Mouse (Mus musculus) embryonic facial prominence, embryonic 15.5 days (tissue): ENCODE measurements around the gene Syt7. TPM values are rescaled to one million over a fixed set of nuclear protein-coding genes. Genes with fewer than 3 reads are reported as not detected.

Experiments used
- ATAC-seq: fragments of 200-750 bp; cut with Nextera tagmentation; 2 replicates; pipeline ENCODE4 v1.8.0; 2017; ENCODE audit warnings: low read depth, moderate TSS enrichment; ENCODE audit not compliant: insufficient number of reproducible peaks, low FRiP score, low TSS enrichment
- H3K27ac ChIP-seq: fragments of 300-500 bp; sonication (generic); replicated peaks from 2 replicates; pipeline ENCODE4 v1.5.1; 2015; ENCODE audit warnings: mild to moderate bottlenecking, inconsistent platforms
- H3K27me3 ChIP-seq: fragments of 300-500 bp; sonication (generic); 2 replicates; pipeline ENCODE4 v1.6.1; 2015; ENCODE audit warnings: inconsistent platforms
- H3K36me3 ChIP-seq: fragments of 300-500 bp; sonication (generic); 2 replicates; pipeline ENCODE4 v1.6.1; 2015; ENCODE audit warnings: mild to moderate bottlenecking, inconsistent platforms
- H3K4me1 ChIP-seq: fragments of 300-500 bp; sonication (generic); 2 replicates; pipeline ENCODE4 v1.6.1; 2015; ENCODE audit warnings: inconsistent platforms
- H3K4me2 ChIP-seq: fragments of 300-500 bp; sonication (generic); replicated peaks from 2 replicates; pipeline ENCODE4 v1.6.1; 2015; ENCODE audit warnings: mild to moderate bottlenecking, inconsistent platforms
- H3K4me3 ChIP-seq: fragments of 300-500 bp; sonication (generic); replicated peaks from 2 replicates; pipeline ENCODE4 v1.5.1; 2015; ENCODE audit warnings: mild to moderate bottlenecking, inconsistent platforms
- H3K9ac ChIP-seq: fragments of 300-500 bp; sonication (generic); 2 replicates; pipeline ENCODE4 v1.6.1; 2015; ENCODE audit warnings: inconsistent platforms
- H3K9me3 ChIP-seq: fragments of 300-500 bp; sonication (generic); replicated peaks from 2 replicates; pipeline ENCODE4 v1.6.1; 2016; ENCODE audit warnings: inconsistent platforms
- WGBS: fragments of 180-500 bp; shearing (Covaris S2); methylation state at CpG from one replicate; pipeline ENCODE4 v1.1.7; 2015; 5-methylcytosine and 5-hydroxymethylcytosine counted together
- polyA plus RNA-seq: library from polyadenylated mRNA; unstranded; fragments of >200 nt; fragmentation: Nextera tagmentation; extraction: Ambion mirVana; gene quantifications from 2 replicates; pipeline ENCODE4 v1.2.1, GENCODE M21; 2015

Gene Syt7
- polyA plus RNA-seq, 1 experiment from 2014 or later, result 1.1 TPM

GRCm38 (mm10) chr19:10403593-10404380, 14.9 kb downstream of the Syt7 start:
- Histone ChIP-seq H3K4me2 (no peak overlapping the region), H3K4me3 (no peak overlapping the region), H3K27ac (no peak overlapping the region), H3K4me1 (no peaks in the 10 kb centered on the region), H3K27me3 (no peaks in the 10 kb centered on the region), H3K9me3 (no peaks in the 10 kb centered on the region), H3K36me3 (no peaks in the 10 kb centered on the region), H3K9ac (no peak overlapping the region)
- ATAC-seq, result no peak
- WGBS, result 78% methylated on average over 10 of the region's 10 CpGs

GRCm38 (mm10) chr19:10404424-10404823, 15.5 kb downstream of the Syt7 start:
- no peaks in the 10 kb centered on the region for H3K4me1 ChIP-seq
- ATAC-seq, result no peak
- H3K9me3 ChIP-seq, result no peaks in the 10 kb centered on the region
- H3K4me2 ChIP-seq, result no peak overlapping the region
- H3K27ac ChIP-seq, result no peak overlapping the region
- H3K36me3 ChIP-seq, result no peaks in the 10 kb centered on the region
- H3K27me3 ChIP-seq, result no peaks in the 10 kb centered on the region
- no peak overlapping the region for H3K4me3 ChIP-seq
- WGBS, result 74% methylated on average over 10 of the region's 10 CpGs
- H3K9ac ChIP-seq, result no peak overlapping the region

GRCm38 (mm10) chr19:10404911-10405310, 16.0 kb downstream of the Syt7 start:
- H3K27ac ChIP-seq, result no peak overlapping the region
- WGBS, result 52% methylated on average over 2 of the region's 2 CpGs

DNA sequence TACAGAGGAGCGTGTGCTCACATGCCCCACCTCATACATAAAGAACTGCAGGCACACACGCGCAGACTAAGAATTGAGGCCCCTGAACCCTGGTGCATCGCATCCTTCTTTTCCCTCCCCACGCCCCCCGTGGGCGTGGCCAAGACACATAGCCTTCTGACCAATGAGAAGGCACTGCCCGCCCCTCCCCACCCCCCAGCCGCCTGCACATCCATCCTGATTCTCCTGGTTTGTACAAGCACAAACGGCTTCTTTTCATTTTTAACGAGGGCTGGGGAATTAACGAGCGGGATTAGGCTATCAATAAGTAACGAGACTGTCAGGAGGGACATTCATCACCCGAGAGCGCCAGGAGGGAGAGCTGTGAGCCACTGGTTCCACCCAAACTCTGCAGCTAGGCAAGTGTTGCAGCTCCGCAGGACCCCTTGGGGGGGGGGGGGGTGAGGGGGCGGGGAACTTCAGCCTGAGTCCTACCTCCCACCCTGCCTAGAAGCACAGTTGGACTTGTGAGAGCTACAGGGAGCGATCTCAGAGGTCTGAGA, 24.9 kb downstream of the Syt7 start:
- Histone ChIP-seq H3K36me3 (no peaks in the 10 kb centered on the region), H3K9me3 (no peaks in the 10 kb centered on the region), H3K27ac (no peak overlapping the region), H3K9ac (no peak overlapping the region), H3K4me1 (peaks cover 9% of the 10 kb centered on the region), H3K4me3 (peak overlapping the region; percentile 20; the same call in 1 of the 2 replicates), H3K27me3 (no peaks in the 10 kb centered on the region), H3K4me2 (peak overlapping the region; percentile 46)
- WGBS, result 0% methylated on average over 18 of the region's 19 CpGs
- ATAC-seq, result 0 out of 2 replicates have a peak, but pooled peaks have one; percentile 31

More at GRCm38 (mm10) chr19:10404911-10405310, 16.0 kb downstream of the Syt7 start:
- Histone ChIP-seq H3K4me2 (no peak overlapping the region), H3K4me3 (no peak overlapping the region), H3K9ac (no peak overlapping the region), H3K9me3 (no peaks in the 10 kb centered on the region), H3K36me3 (no peaks in the 10 kb centered on the region), H3K27me3 (no peaks in the 10 kb centered on the region), H3K4me1 (no peaks in the 10 kb centered on the region)
- ATAC-seq, result no peak

DNA sequence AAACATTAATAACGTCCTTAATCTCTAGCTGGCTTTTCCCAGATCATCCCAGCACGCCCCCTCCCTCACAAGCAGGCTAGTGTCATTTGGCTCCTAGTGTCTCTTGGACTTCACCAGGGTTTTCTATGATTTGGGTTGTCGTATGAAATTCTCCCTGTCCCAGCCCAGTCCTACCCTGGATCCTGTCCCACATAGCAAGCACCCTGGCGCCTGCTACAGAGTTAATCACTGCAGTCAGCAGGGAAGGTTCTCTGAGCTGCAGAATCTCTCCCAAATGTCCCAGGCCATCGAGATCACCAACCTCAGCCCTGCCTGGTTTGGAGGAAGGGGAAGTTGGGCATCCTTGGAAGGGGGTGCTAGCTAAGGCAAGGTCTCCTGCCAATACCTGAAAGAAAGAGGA, 26.6 kb downstream of the Syt7 start:
- Histone ChIP-seq H3K4me3 (no peak overlapping the region), H3K9me3 (no peaks in the 10 kb centered on the region), H3K27ac (no peak overlapping the region), H3K4me2 (no peak overlapping the region), H3K4me1 (peaks cover 9% of the 10 kb centered on the region), H3K36me3 (no peaks in the 10 kb centered on the region), H3K9ac (no peak overlapping the region), H3K27me3 (no peaks in the 10 kb centered on the region)
- whole genome bisulfite sequencing, result 70% methylated on average over 5 of the region's 5 CpGs
- no peak for ATAC-seq

DNA sequence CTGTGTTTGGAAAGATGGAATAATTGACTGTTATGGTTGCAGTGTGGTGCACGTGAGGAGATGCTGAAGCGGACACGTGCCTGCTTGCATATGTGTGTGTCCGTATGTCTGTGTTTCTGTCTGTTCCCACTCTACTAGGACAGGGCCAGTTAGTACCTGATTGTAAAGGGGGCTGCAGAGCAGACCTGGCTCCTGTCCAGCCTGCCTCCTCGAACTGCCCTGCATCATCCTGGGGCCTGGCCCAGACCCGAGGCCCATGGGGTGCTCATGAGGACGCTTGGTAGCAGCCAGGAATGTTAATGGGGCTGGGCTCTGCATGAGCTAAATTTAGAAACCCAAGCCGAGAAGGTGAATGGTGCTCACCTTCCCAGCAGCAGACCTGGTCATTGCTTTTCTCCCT, 28.0 kb downstream of the Syt7 start:
- no peak overlapping the region for H3K4me2 ChIP-seq
- no peak for ATAC-seq
- H3K36me3 ChIP-seq, result no peaks in the 10 kb centered on the region
- H3K9ac ChIP-seq, result no peak overlapping the region
- no peak overlapping the region for H3K27ac ChIP-seq
- H3K9me3 ChIP-seq, result no peaks in the 10 kb centered on the region
- H3K27me3 ChIP-seq, result no peaks in the 10 kb centered on the region
- peaks cover 11% of the 10 kb centered on the region for H3K4me1 ChIP-seq
- WGBS, result 45% methylated on average over 8 of the region's 8 CpGs
- H3K4me3 ChIP-seq, result no peak overlapping the region

DNA sequence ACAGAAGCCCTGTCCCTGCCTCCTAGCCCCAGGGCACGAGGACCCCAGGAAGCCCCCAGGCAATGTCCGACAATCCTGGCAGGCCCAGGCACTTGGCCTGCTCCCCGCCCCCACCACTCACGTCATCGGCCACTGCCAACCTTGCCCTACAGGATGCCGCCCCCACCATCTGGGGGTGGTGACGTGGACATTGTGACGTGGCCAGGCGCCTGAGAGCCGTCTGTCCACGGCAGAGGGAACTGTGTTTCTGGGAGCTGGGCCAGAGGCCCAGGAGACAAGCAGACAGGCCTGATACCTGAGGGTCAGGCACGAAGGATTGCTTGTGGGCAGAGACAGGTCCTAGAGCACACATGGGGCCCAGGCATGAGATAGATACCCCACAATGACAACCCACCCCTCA, 28.5 kb downstream of the Syt7 start:
- no peak overlapping the region for H3K27ac ChIP-seq
- ATAC-seq, result no peak

DNA sequence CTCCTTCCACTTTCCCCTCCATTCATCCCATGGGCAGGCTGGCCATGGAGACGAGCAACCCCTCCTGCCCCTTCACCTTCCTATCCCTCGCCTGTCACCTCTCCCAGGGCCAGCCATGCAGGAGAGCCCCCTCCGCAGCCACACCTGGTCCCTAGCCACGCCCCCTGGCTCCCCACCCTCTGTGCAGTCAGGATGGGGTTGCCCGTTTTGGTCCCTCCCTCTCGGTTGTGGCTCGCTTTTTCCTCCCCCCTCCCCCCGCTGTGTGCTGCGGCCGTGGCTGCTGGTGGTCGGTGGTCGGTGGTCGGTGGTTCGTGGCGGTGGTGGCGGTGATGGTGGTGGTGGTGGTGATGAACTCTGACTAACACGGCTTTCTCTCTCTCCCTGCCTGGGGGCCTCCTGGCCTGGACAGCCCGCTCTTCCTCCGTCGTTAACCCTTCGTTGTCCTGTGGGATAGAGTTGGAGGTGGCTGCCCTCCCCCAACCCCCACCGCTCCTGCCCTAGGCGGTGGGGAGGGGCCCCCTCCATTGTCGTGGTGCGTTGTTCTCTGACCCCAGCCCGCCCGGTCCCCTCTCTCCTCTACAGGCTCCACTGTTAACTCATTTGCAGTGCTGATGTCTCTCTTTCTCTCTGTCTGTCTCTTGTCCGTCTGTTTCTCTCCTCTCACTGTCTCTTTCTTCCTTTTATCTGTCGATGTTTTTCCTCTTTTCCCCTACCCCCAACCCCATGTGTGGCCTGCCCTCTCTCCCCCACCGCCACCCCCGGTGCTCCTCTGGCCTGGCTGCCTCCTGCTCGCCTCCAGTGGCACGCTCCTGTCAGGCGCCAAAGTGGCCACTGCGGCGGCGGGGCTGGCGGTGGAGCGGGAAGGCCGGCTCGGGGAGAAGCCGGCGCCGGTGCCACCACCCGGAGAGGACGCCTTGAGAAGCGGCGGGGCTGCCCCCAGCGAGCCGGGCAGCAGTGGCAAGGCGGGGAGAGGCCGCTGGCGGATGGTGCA, 33.4 kb downstream of the Syt7 start:
- no peak overlapping the region for H3K27ac ChIP-seq
- peaks cover 25% of the 10 kb centered on the region for H3K27me3 ChIP-seq
- H3K36me3 ChIP-seq, result no peaks in the 10 kb centered on the region
- H3K4me2 ChIP-seq, result peak overlapping the region; percentile 55
- no peaks in the 10 kb centered on the region for H3K9me3 ChIP-seq
- 6% methylated on average over 42 of the region's 53 CpGs for WGBS
- no peak for ATAC-seq
- peaks cover 13% of the 10 kb centered on the region for H3K4me1 ChIP-seq
- no peak overlapping the region for H3K9ac ChIP-seq
- H3K4me3 ChIP-seq, result peak overlapping the region; percentile 29

More for the DNA sequence above, 28.5 kb downstream of the Syt7 start:
- Histone ChIP-seq H3K4me3 (no peak overlapping the region), H3K27me3 (peaks cover 2% of the 10 kb centered on the region; the same call in 1 of the 2 replicates), H3K9ac (no peak overlapping the region), H3K9me3 (no peaks in the 10 kb centered on the region), H3K4me1 (peaks cover 16% of the 10 kb centered on the region), H3K4me2 (no peak overlapping the region), H3K36me3 (no peaks in the 10 kb centered on the region)
- 61% methylated on average over 12 of the region's 12 CpGs for WGBS

- Histone ChIP-seq H3K27me3 (peaks cover 25% of the 10 kb centered on the region), H3K4me1 (peaks cover 20% of the 10 kb centered on the region), H3K27ac (no peak overlapping the region), H3K36me3 (no peaks in the 10 kb centered on the region), H3K9ac (no peak overlapping the region), H3K9me3 (no peaks in the 10 kb centered on the region), H3K4me3 (no peak overlapping the region), H3K4me2 (no peak overlapping the region)
- no peak for ATAC-seq
- 46% methylated on average over 1 of the region's 1 CpGs for whole genome bisulfite sequencing
These were observed 35.9 kb downstream of the Syt7 start for GRCm38 (mm10) chr19:10424751-10425150.

- no peaks in the 10 kb centered on the region for H3K36me3 ChIP-seq
- no peak for ATAC-seq
- H3K9me3 ChIP-seq, result no peaks in the 10 kb centered on the region
- H3K4me1 ChIP-seq, result peaks cover 28% of the 10 kb centered on the region
- peaks cover 25% of the 10 kb centered on the region for H3K27me3 ChIP-seq
- H3K27ac ChIP-seq, result no peak overlapping the region
- WGBS, result 50% methylated on average over 13 of the region's 13 CpGs
- no peak overlapping the region; the same call in 1 of the 2 replicates for H3K9ac ChIP-seq
- no peak overlapping the region for H3K4me3 ChIP-seq
- no peak overlapping the region for H3K4me2 ChIP-seq
These were observed 36.8 kb downstream of the Syt7 start for GRCm38 (mm10) chr19:10425484-10426270.
